Mouse (Mus musculus) right cerebral cortex, postnatal 36 days (tissue): ENCODE measurements around the gene Ptprg.
"Not testable (repeated sequence)": the region's sequence is repeated elsewhere in the genome, so short reads cannot be mapped to it uniquely, and the experiment has no call there.

Source experiments
- DNase-seq, 2 experiments: peaks; one replicate each; pipeline ENCODE4 v3.0.0; 2022; ENCODE audit warnings: low spot score in 2 of 2, mixed read lengths in 1 of 2

Gene Ptprg

GRCm38 (mm10) chr14:11732376-11732775 is 179.0 kb downstream of the Ptprg start:
- no peak for DNase-seq

GRCm38 (mm10) chr14:11743726-11744125 is 190.4 kb downstream of the Ptprg start:
- no peak for DNase-seq

- DNase-seq: no peak
Measured at GRCm38 (mm10) chr14:11752678-11753077, 199.3 kb downstream of the Ptprg start.

- peak in 1 of 2 experiments; percentile 32 for DNase-seq
Measured at GRCm38 (mm10) chr14:11754656-11755055, 201.3 kb downstream of the Ptprg start.

GRCm38 (mm10) chr14:11758185-11758584 is 204.9 kb downstream of the Ptprg start:
- DNase-seq: no peak

- no peak for DNase-seq
Measured at GRCm38 (mm10) chr14:11759356-11759755, 206.0 kb downstream of the Ptprg start.

- DNase-seq: no peak
Measured at GRCm38 (mm10) chr14:11762995-11763394, 209.7 kb downstream of the Ptprg start.

GRCm38 (mm10) chr14:11772736-11773135 is 219.4 kb downstream of the Ptprg start:
- DNase-seq: no peak

GRCm38 (mm10) chr14:11774476-11775037 is 221.2 kb downstream of the Ptprg start:
- DNase-seq: no peak

GRCm38 (mm10) chr14:11775204-11775603 is 221.9 kb downstream of the Ptprg start:
- no peak for DNase-seq

GRCm38 (mm10) chr14:11775951-11776495 is 222.7 kb downstream of the Ptprg start:
- no peak for DNase-seq

GRCm38 (mm10) chr14:11776566-11776965 is 223.2 kb downstream of the Ptprg start:
- no peak for DNase-seq

GRCm38 (mm10) chr14:11791190-11791589 is 237.9 kb downstream of the Ptprg start:
- DNase-seq: no peak

- no peak for DNase-seq
Measured at GRCm38 (mm10) chr14:11793847-11794246, 240.5 kb downstream of the Ptprg start.

- DNase-seq: no peak
Measured at GRCm38 (mm10) chr14:11802355-11803035, 249.2 kb downstream of the Ptprg start.

GRCm38 (mm10) chr14:11806674-11807073 is 253.3 kb downstream of the Ptprg start:
- DNase-seq: no peak

GRCm38 (mm10) chr14:11807465-11807864 is 254.1 kb downstream of the Ptprg start:
- no peak for DNase-seq

GRCm38 (mm10) chr14:11811142-11811761 is 257.9 kb downstream of the Ptprg start:
- DNase-seq: peak; percentile 51 to 59

GRCm38 (mm10) chr14:11812291-11812690 is 259.0 kb downstream of the Ptprg start:
- DNase-seq: no peak

GRCm38 (mm10) chr14:11814811-11815210 is 261.5 kb downstream of the Ptprg start:
- DNase-seq: not testable (repeated sequence)

GRCm38 (mm10) chr14:11817236-11817635 is 263.9 kb downstream of the Ptprg start:
- no peak for DNase-seq

- DNase-seq: no peak
Measured at GRCm38 (mm10) chr14:11818054-11818453, 264.7 kb downstream of the Ptprg start.

GRCm38 (mm10) chr14:11818721-11819120 is 265.4 kb downstream of the Ptprg start:
- no peak for DNase-seq
